Mouse (Mus musculus) kidney, adult 10 weeks (tissue): ENCODE measurements around the gene Gmppb. TPM values are rescaled to one million over a fixed set of nuclear protein-coding genes. Genes with fewer than 3 reads are reported as not detected.

Experiments
- polyA plus RNA-seq: library from polyadenylated mRNA; stranded (reverse); fragments of 350-450 nt; fragmentation: Illumina TruSeq; extraction: RNeasy Lipid Tissue Mini Kit (QIAGEN cat#74804); gene quantifications from one replicate; pipeline ENCODE4 v1.2.3, GENCODE M21; 2014; ENCODE audit warnings: low read depth, low replicate concordance

The Gmppb gene
- 1.1 TPM for polyA plus RNA-seq

GRCm38 (mm10) chr9:108049016-108049455 lies at the start of gene Gmppb:
Gmppb (plus strand) TSS chr9:108049242.

GRCm38 (mm10) chr9:108001922-108002770 lies 46.9 kb upstream of the Gmppb start, which contains the start of gene Ip6k1:
Ip6k1 (plus strand) TSS chr9:108002501.

DNA sequence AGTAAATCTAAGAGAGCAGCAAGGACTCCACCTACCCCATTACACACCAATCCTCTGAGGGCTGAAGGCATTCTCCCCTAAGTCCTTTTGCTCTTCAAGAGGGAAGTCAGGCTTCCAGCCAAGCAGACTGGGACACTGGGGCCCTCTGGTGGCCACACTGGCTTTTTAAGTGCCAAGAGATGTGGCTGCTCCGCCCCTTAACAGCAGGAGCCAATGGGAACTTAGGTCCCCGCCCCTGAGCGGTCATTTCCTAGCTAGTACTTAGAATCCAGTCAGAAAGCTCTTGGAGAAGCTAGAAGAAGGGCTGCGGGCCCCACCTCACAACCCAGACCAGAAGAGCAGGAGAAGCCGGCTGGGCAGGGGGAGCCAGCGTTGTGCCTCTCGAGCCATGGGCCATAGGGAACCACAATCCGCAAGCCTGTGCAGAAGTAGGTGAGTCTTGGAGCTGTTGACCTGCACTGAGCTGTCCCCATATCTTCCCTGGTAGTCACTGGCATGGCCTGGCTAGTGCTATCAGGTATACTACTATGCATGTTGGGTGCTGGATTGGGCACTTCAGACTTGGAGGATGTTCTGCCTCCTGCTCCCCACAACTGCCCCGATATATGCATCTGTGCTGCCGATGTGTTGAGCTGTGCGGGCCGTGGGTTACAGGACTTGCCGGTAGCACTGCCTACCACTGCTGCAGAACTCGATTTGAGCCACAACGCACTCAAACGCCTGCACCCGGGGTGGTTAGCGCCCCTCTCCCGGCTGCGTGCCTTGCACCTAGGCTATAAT lies 4.0 kb downstream of the Gmppb start, which contains the start of gene Amigo3:
Gene Amigo3, plus strand, starts transcription at position 275 of the 780 bp plus-strand sequence.

DNA sequence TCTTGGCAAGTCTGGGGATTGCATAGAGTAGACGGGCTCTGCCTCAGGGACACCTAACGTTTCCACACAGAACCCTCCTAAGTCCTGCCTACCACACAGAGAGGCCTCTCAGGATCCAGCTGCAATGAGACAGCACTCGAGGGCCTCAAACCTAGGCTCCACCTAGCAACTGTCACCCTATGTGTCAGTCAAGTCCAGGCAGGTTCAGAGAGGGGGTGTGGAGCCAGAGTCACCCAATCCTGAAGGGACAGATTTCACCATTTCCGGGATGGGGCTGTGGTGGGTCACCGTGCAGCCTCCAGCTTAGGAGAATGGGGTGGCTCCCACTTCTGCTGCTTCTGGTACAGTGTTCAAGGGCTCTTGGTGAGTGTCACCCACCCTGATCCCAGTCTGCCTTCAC lies 31.1 kb downstream of the Gmppb start, which contains the start of gene Mst1:
Gene Mst1, plus strand, starts transcription at position 269 of the 400 bp plus-strand sequence.

GRCm38 (mm10) chr9:108082988-108083431 lies 34.0 kb downstream of the Gmppb start, which contains the start of gene Rnf123:
Rnf123 (minus strand) TSS chr9:108083346.

DNA sequence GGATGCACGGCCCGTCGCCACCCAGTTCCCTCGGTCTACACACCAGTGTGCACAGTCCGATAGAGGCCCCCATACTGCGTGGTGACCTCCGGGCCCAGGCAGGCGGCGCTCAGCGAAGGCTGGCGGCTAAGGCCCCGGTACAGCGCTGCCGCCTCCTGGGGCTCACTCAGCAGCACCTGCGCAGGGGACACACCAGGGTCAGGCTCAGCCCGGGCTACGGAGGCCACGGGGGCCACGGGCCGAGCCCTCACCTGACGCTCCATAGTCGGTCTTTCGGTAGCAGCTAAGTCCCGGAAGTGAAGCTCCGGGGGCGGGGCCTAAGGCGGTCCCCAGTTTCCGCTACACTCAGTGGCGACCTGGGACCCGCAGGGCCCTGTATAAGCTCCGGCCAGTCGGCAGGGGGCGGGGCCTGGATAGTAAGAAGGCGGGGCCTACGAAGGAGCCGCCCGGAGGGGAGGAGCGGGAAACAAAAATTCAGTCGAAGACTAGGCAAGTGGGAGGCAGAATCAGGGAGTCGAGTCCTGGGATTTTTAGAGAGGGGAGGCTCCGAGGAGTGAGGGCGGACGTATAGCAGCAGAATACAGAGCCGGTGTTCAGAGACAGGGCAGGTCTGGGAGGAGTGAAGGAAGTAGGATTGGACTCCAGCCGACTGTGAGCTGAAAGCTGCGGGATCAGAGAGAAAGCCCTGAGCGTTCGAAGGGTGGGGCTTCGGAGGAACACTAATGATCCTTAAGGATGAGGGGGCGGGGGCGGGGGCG lies 45.3 kb downstream of the Gmppb start, which contains the start of gene Apeh:
Gene Apeh, minus strand, starts transcription at position 423 of the 758 bp plus-strand sequence.

Other genes with a start within 250 kb of the Gmppb start
- 64.7 TPM for gene Rbm6, start 176.0 kb upstream of the Gmppb start, polyA plus RNA-seq
- gene Mon1a, start 161.1 kb upstream of the Gmppb start, polyA plus RNA-seq = not detected
- not detected for gene Mst1r, start 142.4 kb upstream of the Gmppb start, polyA plus RNA-seq
- gene Actl11, start 120.8 kb upstream of the Gmppb start, polyA plus RNA-seq = not detected
- gene Camkv, start 113.6 kb upstream of the Gmppb start, polyA plus RNA-seq = not detected
- not detected for gene Traip, start 99.1 kb upstream of the Gmppb start, polyA plus RNA-seq
- 1.1 TPM for gene Uba7, start 73.7 kb upstream of the Gmppb start, polyA plus RNA-seq
- 0.32 TPM for gene Gm20661, start 66.2 kb upstream of the Gmppb start, polyA plus RNA-seq
- gene Inka1, start 63.4 kb upstream of the Gmppb start, polyA plus RNA-seq = not detected
- not detected for gene Cdhr4, start 56.7 kb upstream of the Gmppb start, polyA plus RNA-seq
- gene Gm20662, start 52.9 kb upstream of the Gmppb start, polyA plus RNA-seq = not detected
- 65.5 TPM for gene Ip6k1, start 46.7 kb upstream of the Gmppb start, polyA plus RNA-seq
- not detected for gene Amigo3, start 3.9 kb downstream of the Gmppb start, polyA plus RNA-seq
- not detected for gene Mst1, start 31.2 kb downstream of the Gmppb start, polyA plus RNA-seq
- gene Rnf123, start 34.1 kb downstream of the Gmppb start, polyA plus RNA-seq = 1.6 TPM
- gene Apeh, start 45.4 kb downstream of the Gmppb start, polyA plus RNA-seq = 48.3 TPM
- not detected for gene Bsn, start 141.1 kb downstream of the Gmppb start, polyA plus RNA-seq
- 31.0 TPM for gene Dag1, start 214.7 kb downstream of the Gmppb start, polyA plus RNA-seq
- 42.1 TPM for gene Nicn1, start 241.2 kb downstream of the Gmppb start, polyA plus RNA-seq
- 37.5 TPM for gene Amt, start 247.6 kb downstream of the Gmppb start, polyA plus RNA-seq